Mouse (Mus musculus): ENCODE measurements around the gene Nelfb.

Gene Nelfb

GRCm38 (mm10) chr2:25195211-25196156, 15.8 kb downstream of the Nelfb start:
- no peak for DNase-seq

DNA sequence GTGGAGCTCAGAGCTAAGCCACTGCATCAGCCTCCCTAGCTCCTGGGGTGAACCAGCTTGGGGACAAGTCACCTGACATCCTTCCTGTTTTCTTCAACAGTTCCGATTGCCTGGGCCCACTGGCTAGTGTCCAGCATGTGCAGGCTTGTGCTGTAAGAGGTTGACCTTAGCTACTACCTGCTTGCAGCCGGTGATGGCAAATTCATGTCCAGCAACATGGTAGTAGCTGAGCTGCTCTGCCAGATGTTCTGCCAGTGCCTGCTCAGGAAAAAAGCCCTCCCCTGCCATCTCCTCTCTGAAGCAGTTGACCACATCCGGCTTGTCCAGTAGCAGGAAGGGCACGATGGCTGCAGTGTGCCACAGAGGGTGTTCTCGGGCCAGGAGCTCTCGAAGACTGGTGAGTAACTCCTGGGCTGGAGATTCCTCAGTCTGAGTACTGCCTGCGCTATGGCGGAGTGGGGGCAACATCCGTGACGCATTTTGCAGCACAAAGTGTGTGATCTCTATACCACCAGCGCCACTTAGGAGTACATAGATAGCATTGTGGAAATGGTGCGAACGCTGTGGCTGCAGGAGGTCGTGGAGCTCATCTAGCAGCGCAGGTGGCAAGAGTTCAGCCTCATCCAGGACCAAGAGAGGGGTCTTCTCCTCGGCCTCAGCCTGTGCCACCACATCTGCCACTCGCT, 16.7 kb downstream of the Nelfb start:
- no peak for DNase-seq

DNA sequence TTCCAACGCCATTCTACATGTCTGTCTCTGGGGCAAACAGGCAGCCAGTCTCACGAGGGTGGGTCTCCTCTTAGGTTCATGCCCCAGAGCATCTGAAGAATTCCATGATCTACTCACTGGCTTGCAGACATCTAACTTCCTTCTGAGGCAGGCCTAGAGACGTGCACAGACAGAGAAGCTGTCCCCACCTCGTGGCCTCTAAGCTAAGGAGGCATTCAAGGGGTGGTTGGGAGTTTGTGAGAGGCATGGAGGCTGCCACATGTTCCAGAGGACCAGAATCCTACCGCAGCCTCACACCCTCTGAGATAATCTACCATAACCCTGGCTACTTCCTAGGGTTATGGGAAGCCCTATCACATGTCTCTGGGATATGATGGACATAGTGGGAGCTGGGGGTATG, 17.3 kb downstream of the Nelfb start:
- DNase-seq: no peak

GRCm38 (mm10) chr2:25193330-25193770, 17.9 kb downstream of the Nelfb start:
- peak; percentile 92 for DNase-seq

GRCm38 (mm10) chr2:25187841-25188240, 23.4 kb downstream of the Nelfb start:
- no peak for DNase-seq

DNA sequence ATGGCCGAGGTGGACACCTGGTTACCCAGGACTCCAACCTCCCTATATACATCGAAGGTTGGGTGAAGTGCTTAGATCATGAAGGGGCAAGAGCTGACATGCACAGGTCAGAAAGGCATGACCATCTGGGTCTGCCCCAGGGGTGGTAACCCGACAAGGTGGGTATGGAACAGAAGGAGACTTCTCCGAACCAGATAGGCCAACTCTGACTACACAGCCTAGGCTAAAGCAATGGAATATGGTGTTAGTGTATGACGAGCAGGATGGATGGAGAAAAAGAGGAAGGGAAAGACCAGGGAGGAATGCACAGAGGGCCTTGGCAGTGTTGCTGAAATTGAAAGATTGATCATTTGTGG, 24.7 kb downstream of the Nelfb start:
- DNase-seq: no peak

GRCm38 (mm10) chr2:25185625-25186574, 25.4 kb downstream of the Nelfb start:
- peak; percentile 96 for DNase-seq

- DNase-seq: no peak
Measured at GRCm38 (mm10) chr2:25184496-25184895, 26.8 kb downstream of the Nelfb start.

GRCm38 (mm10) chr2:25183336-25183735, 28.0 kb downstream of the Nelfb start:
- DNase-seq: no peak

DNA sequence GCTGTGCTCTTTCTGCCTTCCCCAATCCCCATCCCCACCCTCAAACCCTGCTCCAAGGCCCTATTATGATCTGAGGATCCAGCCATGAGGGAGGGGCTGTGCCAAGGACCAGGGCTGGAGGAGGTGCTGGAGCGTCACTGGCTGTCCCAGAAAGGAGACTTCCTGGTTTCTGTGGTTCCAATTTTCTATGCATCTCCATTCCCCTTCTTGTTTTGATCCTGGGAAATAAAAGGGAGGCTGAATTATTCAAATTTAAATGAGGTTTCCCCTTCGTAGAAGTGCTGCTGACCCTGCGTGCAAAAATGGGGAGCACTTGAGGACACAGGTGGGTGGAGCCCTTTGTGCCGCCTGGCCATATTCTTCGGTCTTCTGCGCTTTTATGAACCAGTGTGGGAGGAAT, 28.6 kb downstream of the Nelfb start:
- peak; percentile 61 for DNase-seq

- no peak for DNase-seq
Measured at GRCm38 (mm10) chr2:25181891-25182397, 29.3 kb downstream of the Nelfb start.

DNA sequence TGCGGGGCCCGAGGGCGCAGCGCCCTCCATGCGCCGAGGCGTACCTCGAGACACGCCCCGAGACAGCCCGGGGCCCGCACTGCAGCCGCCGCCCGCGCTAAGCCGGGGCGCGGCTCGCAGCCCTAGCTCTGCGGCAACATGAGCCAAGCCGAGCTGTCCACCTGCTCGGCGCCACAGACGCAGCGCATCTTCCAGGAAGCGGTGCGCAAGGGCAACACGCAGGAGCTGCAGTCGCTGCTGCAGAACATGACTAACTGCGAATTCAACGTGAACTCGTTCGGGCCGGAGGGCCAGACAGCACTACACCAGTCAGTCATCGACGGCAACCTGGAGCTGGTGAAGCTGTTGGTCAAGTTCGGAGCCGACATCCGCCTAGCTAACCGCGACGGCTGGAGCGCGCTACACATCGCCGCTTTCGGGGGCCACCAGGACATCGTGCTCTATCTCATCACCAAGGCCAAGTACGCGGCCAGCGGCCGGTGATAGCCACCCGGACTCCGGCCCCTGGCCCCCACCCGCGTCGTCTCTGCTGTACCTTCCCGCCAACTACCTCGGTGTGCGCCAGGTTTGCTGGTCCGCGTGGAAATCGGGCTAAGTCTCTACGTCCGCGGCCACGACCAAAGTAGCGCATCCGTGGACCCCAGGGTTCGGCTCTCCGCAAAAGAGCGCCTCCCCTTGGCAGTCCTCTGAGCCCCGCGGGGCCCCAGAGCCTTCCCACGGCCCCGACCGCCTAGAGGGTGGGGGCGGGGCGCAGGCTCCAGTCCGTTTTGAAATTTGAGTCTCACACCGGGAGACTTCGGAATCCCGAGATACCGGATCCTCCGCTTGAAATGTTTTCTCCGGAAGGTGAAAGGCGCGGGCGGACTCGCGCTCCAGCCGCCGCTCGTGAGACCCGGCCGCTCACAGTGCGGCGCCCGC, 30.1 kb downstream of the Nelfb start:
- peak; percentile 85 for DNase-seq

DNA sequence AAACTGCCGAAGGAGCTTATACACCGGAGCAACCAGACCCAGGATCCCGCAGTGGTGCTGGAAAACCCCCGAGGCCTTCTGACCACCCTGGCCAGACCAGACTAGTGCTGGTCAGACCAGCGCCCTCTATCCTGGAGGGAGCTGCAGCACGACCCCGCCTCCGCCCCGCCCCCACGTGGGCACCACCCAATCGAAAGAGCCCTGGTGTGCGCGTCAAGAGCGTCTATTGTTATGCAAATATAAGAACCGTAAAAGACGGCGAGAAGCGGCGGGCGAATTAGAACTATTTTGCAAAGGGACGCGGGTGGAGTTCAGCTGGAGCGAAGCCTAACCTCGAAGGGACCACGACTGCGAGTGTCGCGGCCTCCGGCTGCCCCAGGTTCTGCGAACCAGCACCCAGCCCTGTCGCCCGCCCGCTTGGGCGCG, 30.8 kb downstream of the Nelfb start, which contains the start of gene Nrarp:
Nrarp (plus strand) TSS at position 281 of the 426 bp plus-strand sequence.
- DNase-seq: peak; percentile 98

GRCm38 (mm10) chr2:25179566-25180217, 31.6 kb downstream of the Nelfb start:
- no peak for DNase-seq

GRCm38 (mm10) chr2:25178285-25178972, 32.9 kb downstream of the Nelfb start:
- DNase-seq: peak; percentile 76

- peak; percentile 91 for DNase-seq
Measured at GRCm38 (mm10) chr2:25177685-25178084, 33.6 kb downstream of the Nelfb start.

DNA sequence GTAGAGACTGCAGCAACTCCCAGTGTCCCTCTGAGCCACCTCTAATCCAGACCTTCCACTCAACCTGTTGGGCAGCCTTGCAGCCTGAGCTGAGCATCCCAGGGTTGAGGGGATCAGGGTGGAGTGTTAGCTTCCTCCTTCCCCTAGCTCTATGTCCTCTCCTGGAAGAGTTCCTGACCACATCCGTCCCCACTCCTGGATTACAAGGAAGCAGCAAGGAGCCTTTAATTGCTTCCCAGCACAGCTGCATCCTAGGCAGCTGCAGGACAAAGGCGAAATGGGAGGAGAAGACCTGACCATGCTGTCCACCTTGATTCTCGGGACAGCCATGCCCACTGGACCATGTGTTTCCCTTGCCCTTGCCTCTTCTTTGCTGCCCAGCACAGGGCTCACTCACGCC, 34.2 kb downstream of the Nelfb start:
- peak; percentile 23 for DNase-seq

GRCm38 (mm10) chr2:25176573-25176972, 34.7 kb downstream of the Nelfb start:
- no peak for DNase-seq

DNA sequence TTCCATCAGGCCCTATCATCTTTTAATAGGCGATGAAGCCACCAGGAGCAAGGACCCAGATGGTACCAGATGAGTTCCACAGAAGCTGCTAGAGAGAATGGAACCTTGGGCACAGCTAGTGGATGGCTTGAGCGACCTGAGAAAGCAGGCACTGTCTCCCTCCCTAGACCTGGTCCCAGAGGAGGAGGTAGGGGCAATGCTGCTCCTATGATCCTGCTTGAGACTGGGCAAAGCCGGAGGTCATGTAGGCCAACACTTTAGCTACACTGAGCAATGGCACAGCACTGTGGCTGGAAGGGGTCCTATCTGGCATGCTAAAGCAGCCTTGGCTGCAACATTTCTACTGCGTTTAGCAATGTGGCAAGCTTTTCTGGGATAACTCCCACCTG, 35.6 kb downstream of the Nelfb start:
- DNase-seq: no peak
